Mouse (Mus musculus): Measurements from ENCODE around the gene Lpp. TPM values are rescaled to one million over a fixed set of nuclear protein-coding genes. Genes with fewer than 3 reads are reported as not detected.

Lpp gene
- polyA plus RNA-seq, 1 experiment, result 9.3 TPM

- no peak for DNase-seq (ENCODE audit: low read depth, low spot score)
These were observed 247.9 kb downstream of the Lpp start for GRCm38 (mm10) chr16:24641003-24641797.

GRCm38 (mm10) chr16:24643024-24643635 is 249.8 kb downstream of the Lpp start:
- no peak for DNase-seq (ENCODE audit: low read depth, low spot score)
- WGBS, result 39% methylated on average over 4 of the region's 4 CpGs

More at GRCm38 (mm10) chr16:24641003-24641797, 247.9 kb downstream of the Lpp start:
- whole genome bisulfite sequencing, result 83% methylated on average over 9 of the region's 9 CpGs

GRCm38 (mm10) chr16:24644154-24644553 is 250.8 kb downstream of the Lpp start:
- WGBS, result 67% methylated on average over 8 of the region's 8 CpGs
- no peak for DNase-seq (ENCODE audit: low read depth, low spot score)

GRCm38 (mm10) chr16:24644760-24645406 is 251.6 kb downstream of the Lpp start:
- DNase-seq (ENCODE audit: low read depth, low spot score), result no peak
- WGBS, result 89% methylated on average over 4 of the region's 4 CpGs

- WGBS, result 44% methylated on average over 6 of the region's 6 CpGs
- DNase-seq (ENCODE audit: low read depth, low spot score), result no peak
These were observed 252.7 kb downstream of the Lpp start for GRCm38 (mm10) chr16:24645906-24646603.

- 84% methylated on average over 8 of the region's 8 CpGs for WGBS
- no peak for DNase-seq (ENCODE audit: low read depth, low spot score)
These were observed 258.6 kb downstream of the Lpp start for GRCm38 (mm10) chr16:24651655-24652654.

GRCm38 (mm10) chr16:24653041-24653440 is 259.7 kb downstream of the Lpp start:
- 73% methylated on average over 5 of the region's 5 CpGs for WGBS
- DNase-seq (ENCODE audit: low read depth, low spot score), result no peak

- no peak for DNase-seq (ENCODE audit: low read depth, low spot score)
- 15% methylated on average over 3 of the region's 3 CpGs for WGBS
These were observed 261.8 kb downstream of the Lpp start for GRCm38 (mm10) chr16:24655116-24655515.

- DNase-seq (ENCODE audit: low read depth, low spot score), result no peak
- WGBS, result 90% methylated on average over 8 of the region's 8 CpGs
These were observed 262.7 kb downstream of the Lpp start for GRCm38 (mm10) chr16:24656026-24656425.

GRCm38 (mm10) chr16:24656752-24657151 is 263.4 kb downstream of the Lpp start:
- no peak for DNase-seq (ENCODE audit: low read depth, low spot score)
- 88% methylated on average over 5 of the region's 5 CpGs for WGBS

GRCm38 (mm10) chr16:24659049-24659448 is 265.7 kb downstream of the Lpp start:
- 93% methylated on average over 2 of the region's 2 CpGs for WGBS
- DNase-seq (ENCODE audit: low read depth, low spot score), result no peak

- no peak for DNase-seq (ENCODE audit: low read depth, low spot score)
These were observed 270.8 kb downstream of the Lpp start for GRCm38 (mm10) chr16:24664131-24664530.

- DNase-seq (ENCODE audit: low read depth, low spot score), result no peak
- WGBS, result 77% methylated on average over 5 of the region's 5 CpGs
These were observed 276.6 kb downstream of the Lpp start for GRCm38 (mm10) chr16:24669718-24670460.

- DNase-seq (ENCODE audit: low read depth, low spot score), result no peak
These were observed 285.6 kb downstream of the Lpp start for GRCm38 (mm10) chr16:24678942-24679341.

GRCm38 (mm10) chr16:24695062-24695461 is 301.8 kb downstream of the Lpp start:
- 83% methylated on average over 4 of the region's 4 CpGs for WGBS

GRCm38 (mm10) chr16:24704215-24704614 is 310.9 kb downstream of the Lpp start:
- no peak for DNase-seq (ENCODE audit: low read depth, low spot score)
- WGBS, result 93% methylated on average over 3 of the region's 3 CpGs

More at GRCm38 (mm10) chr16:24695062-24695461, 301.8 kb downstream of the Lpp start:
- DNase-seq (ENCODE audit: low read depth, low spot score), result no peak

GRCm38 (mm10) chr16:24723641-24724040 is 330.3 kb downstream of the Lpp start:
- no peak for DNase-seq (ENCODE audit: low read depth, low spot score)
- WGBS, result 82% methylated on average over 4 of the region's 4 CpGs

GRCm38 (mm10) chr16:24732751-24733150 is 339.4 kb downstream of the Lpp start:
- DNase-seq (ENCODE audit: low read depth, low spot score), result no peak
- WGBS, result 71% methylated on average over 1 of the region's 1 CpGs

Data from large intestine, adult 2 months (tissue).